Mouse (Mus musculus): ENCODE measurements around the gene Fam117a.

DNA sequence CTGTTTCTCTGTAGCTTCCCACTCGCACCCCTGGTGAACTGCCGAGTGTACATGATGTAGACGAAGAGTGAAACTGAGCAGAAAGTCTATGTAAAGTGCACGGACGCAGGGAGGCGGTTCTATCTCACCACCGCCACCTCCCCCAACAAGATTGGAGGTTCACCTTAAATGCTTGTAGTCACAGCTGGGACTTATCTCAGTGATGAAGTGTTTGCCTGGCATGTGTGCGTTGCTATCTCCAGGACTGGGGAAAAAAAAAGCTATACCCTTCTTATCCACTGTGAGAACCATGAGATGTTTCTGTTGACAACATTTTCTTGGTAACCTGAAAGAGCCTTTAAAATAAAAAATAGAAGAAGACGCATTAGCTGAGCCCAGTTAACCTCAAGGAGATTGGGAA, 18.7 kb upstream of the Fam117a start:
- TF ChIP-seq CTCF (IDR thresholded peaks at IDR 0.05; ENCODE audit: extremely low read depth, insufficient read length, insufficient replicate concordance, low read depth, low read length) (no peak), POLR2A (IDR thresholded peaks at IDR 0.05; ENCODE audit: low read depth, low read length) (no peak)

Data from small intestine, adult 2 months (tissue).